Mouse (Mus musculus): ENCODE measurements at regions not wholly inside any gene's neighbourhood (a gene's known extent, or its start where the extent isn't known, plus 50 kb on each side); places are given as distances from the start of the nearest gene placed in this dataset.
A peak's percentile ranks its signal among the peaks of the same experiment; 100 is the strongest.

GRCm38 (mm10) chr13:41709071-41709470 lies 103.4 kb downstream of the Tmem170b start:
- no peaks in the 10 kb centered on the region for H3K9me3 ChIP-seq (ENCODE audit: control insufficient read depth, low read length)
- ATAC-seq (replicated peaks; ENCODE audit: low FRiP score, low TSS enrichment, low read depth): no peak
- no peak for DNase-seq (ENCODE audit: low spot score)
- H3K4me3 ChIP-seq (ENCODE audit: low read depth, low read length): no peak overlapping the region
- H3K27me3 ChIP-seq (replicated peaks; ENCODE audit: control insufficient read depth, insufficient read depth, low read length): no peaks in the 10 kb centered on the region
- H3K27ac ChIP-seq (ENCODE audit: low read depth): no peak overlapping the region
- WGBS: 68% methylated on average over 7 of the region's 7 CpGs
- no peak overlapping the region for H3K9ac ChIP-seq (ENCODE audit: low read length)
- H3K4me1 ChIP-seq (replicated peaks; ENCODE audit: control insufficient read depth, insufficient read depth, low read length): no peaks in the 10 kb centered on the region
- no peaks in the 10 kb centered on the region for H3K36me3 ChIP-seq (ENCODE audit: control insufficient read depth, insufficient read depth, low read length)
- no peak overlapping the region for H3K4me2 ChIP-seq (ENCODE audit: low read length)

- DNase-seq (ENCODE audit: low spot score) (peak; percentile 95), ATAC-seq (replicated peaks; ENCODE audit: low FRiP score, low TSS enrichment, low read depth) (no peak)
- Histone ChIP-seq H3K4me2 (ENCODE audit: low read length) (no peak overlapping the region), H3K4me3 (ENCODE audit: low read depth, low read length) (no peak overlapping the region), H3K4me1 (replicated peaks; ENCODE audit: control insufficient read depth, insufficient read depth, low read length) (no peaks in the 10 kb centered on the region), H3K27ac (ENCODE audit: low read depth) (no peak overlapping the region), H3K27me3 (replicated peaks; ENCODE audit: control insufficient read depth, insufficient read depth, low read length) (no peaks in the 10 kb centered on the region), H3K9me3 (ENCODE audit: control insufficient read depth, low read length) (no peaks in the 10 kb centered on the region), H3K36me3 (ENCODE audit: control insufficient read depth, insufficient read depth, low read length) (no peaks in the 10 kb centered on the region), H3K9ac (ENCODE audit: low read length) (no peak overlapping the region)
- WGBS: 40% methylated on average over 24 of the region's 24 CpGs
Observed at GRCm38 (mm10) chr13:41709475-41710227, 103.9 kb downstream of the Tmem170b start.

- no peak for ATAC-seq (replicated peaks; ENCODE audit: low FRiP score, low TSS enrichment, low read depth)
- no peak overlapping the region for H3K9ac ChIP-seq (ENCODE audit: low read length)
Observed at GRCm38 (mm10) chr13:41712616-41713015, 106.9 kb downstream of the Tmem170b start.

More at GRCm38 (mm10) chr13:41712616-41713015, 106.9 kb downstream of the Tmem170b start:
- no peak for DNase-seq (ENCODE audit: low spot score)
- H3K4me1 ChIP-seq (replicated peaks; ENCODE audit: control insufficient read depth, insufficient read depth, low read length): no peaks in the 10 kb centered on the region
- H3K27me3 ChIP-seq (replicated peaks; ENCODE audit: control insufficient read depth, insufficient read depth, low read length): no peaks in the 10 kb centered on the region
- no peaks in the 10 kb centered on the region for H3K9me3 ChIP-seq (ENCODE audit: control insufficient read depth, low read length)
- H3K36me3 ChIP-seq (ENCODE audit: control insufficient read depth, insufficient read depth, low read length): no peaks in the 10 kb centered on the region
- whole genome bisulfite sequencing: 27% methylated on average over 8 of the region's 8 CpGs
- no peak overlapping the region for H3K4me2 ChIP-seq (ENCODE audit: low read length)
- H3K4me3 ChIP-seq (ENCODE audit: low read depth, low read length): no peak overlapping the region
- no peak overlapping the region for H3K27ac ChIP-seq (ENCODE audit: low read depth)

All from intestine, embryonic 14.5 days (tissue).